Mouse (Mus musculus) c-Kit-positive CD71-negative TER-119-negative erythroid progenitor cells, embryonic 14.5 days (primary cell): ENCODE data around the gene Rbbp8nl.

Source experiments
- DNase-seq: peaks from one replicate; pipeline ENCODE4 v3.0.0-alpha.2; 2013; ENCODE audit warnings: low read depth

The Rbbp8nl gene

GRCm38 (mm10) chr2:180289440-180290108 is at the start of gene Rbbp8nl:
TSS of gene Rbbp8nl (minus strand) at chr2:180289879.
- DNase-seq, result no peak

- DNase-seq, result no peak
These were observed 44.9 kb upstream of the Rbbp8nl start, which contains the start of gene Gata5 for GRCm38 (mm10) chr2:180334551-180334986. TSS of gene Gata5 (minus strand) at chr2:180334699.

GRCm38 (mm10) chr2:180333778-180334550 is 44.3 kb upstream of the Rbbp8nl start:
- no peak for DNase-seq

- no peak for DNase-seq
These were observed 39.8 kb upstream of the Rbbp8nl start for GRCm38 (mm10) chr2:180329466-180329865.

- DNase-seq, result no peak
These were observed 33.1 kb upstream of the Rbbp8nl start for GRCm38 (mm10) chr2:180322674-180323355.

GRCm38 (mm10) chr2:180320216-180320615 is 30.5 kb upstream of the Rbbp8nl start:
- DNase-seq, result no peak

GRCm38 (mm10) chr2:180317591-180317990 is 27.9 kb upstream of the Rbbp8nl start:
- DNase-seq, result no peak

- no peak for DNase-seq
These were observed 24.6 kb upstream of the Rbbp8nl start for GRCm38 (mm10) chr2:180314292-180314691.

- DNase-seq, result no peak
These were observed 21.5 kb upstream of the Rbbp8nl start for GRCm38 (mm10) chr2:180311147-180311546.

GRCm38 (mm10) chr2:180307680-180308079 is 18.0 kb upstream of the Rbbp8nl start:
- DNase-seq, result no peak

- DNase-seq, result no peak
These were observed 16.9 kb upstream of the Rbbp8nl start for GRCm38 (mm10) chr2:180306423-180307168.

- DNase-seq, result no peak
These were observed 16.3 kb upstream of the Rbbp8nl start for GRCm38 (mm10) chr2:180306009-180306408.

GRCm38 (mm10) chr2:180305490-180305889 is 15.8 kb upstream of the Rbbp8nl start:
- DNase-seq, result no peak

- DNase-seq, result no peak
These were observed 14.9 kb upstream of the Rbbp8nl start for GRCm38 (mm10) chr2:180304554-180304953.

- DNase-seq, result no peak
These were observed 13.8 kb upstream of the Rbbp8nl start for GRCm38 (mm10) chr2:180303468-180303867.

GRCm38 (mm10) chr2:180302201-180302600 is 12.5 kb upstream of the Rbbp8nl start:
- DNase-seq, result no peak

- DNase-seq, result no peak
These were observed 11.1 kb upstream of the Rbbp8nl start for GRCm38 (mm10) chr2:180300771-180301170.

- DNase-seq, result no peak
These were observed 10.6 kb upstream of the Rbbp8nl start for GRCm38 (mm10) chr2:180300252-180300651.

- no peak for DNase-seq
These were observed 3.2 kb upstream of the Rbbp8nl start for GRCm38 (mm10) chr2:180292906-180293305.

GRCm38 (mm10) chr2:180292026-180292425 is 2.3 kb upstream of the Rbbp8nl start:
- no peak for DNase-seq

- no peak for DNase-seq
These were observed 1.9 kb upstream of the Rbbp8nl start for GRCm38 (mm10) chr2:180291566-180291965.

GRCm38 (mm10) chr2:180290503-180290902 is 824 bp upstream of the Rbbp8nl start:
- no peak for DNase-seq
